15 mouse cellular contexts compared by ENCODE assay signal in the genomic region with DNA sequence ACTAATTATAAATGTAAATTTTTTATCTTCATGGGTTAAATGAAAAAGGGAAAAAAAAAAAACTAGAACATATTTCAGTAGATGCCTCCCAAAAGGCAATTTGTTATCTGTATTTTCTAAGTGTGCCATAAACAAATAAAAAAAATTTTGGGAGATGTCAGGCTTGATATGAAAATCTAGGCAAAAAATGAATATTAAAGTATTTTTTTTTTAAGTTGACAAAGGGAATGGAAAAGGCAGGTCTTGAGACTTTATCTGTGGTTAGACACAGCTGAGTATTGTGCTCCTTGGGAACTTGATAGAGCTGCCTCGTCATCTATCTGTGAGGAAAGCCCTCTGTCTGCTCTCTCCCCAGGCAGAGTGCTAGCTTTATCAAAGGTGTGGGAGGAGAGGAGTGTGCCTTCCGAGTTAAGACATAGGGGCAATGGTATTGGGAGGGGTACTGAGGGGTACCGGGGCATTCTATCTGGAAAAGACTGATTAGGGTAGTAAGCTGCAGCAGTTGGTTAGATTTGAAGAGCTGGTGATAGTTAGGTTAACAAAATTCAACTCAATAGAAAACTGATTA. TPM values are rescaled to one million over a fixed set of nuclear protein-coding genes. Genes with fewer than 3 reads are reported as not detected.
DNase-seq lines count a peak whose midpoint lies in the region; ATAC-seq lines count a peak whose summit lies in the region.
"Had no signal": no experiment of that assay in that cellular context is flagged by ENCODE, and none has a peak within 500 bp of the region (broad histone marks: within the 10 kb centered on the region; RNA-seq: fewer than 3 reads in every experiment).

No protein-coding gene starts in this region.

- no peaks in the 10 kb centered on the region for H3K9me3 ChIP-seq in limb, embryonic 11.5 days (ENCODE audit: control insufficient read depth, low read length)
- no peaks in the 10 kb centered on the region for H3K9me3 ChIP-seq in limb, embryonic 10.5 days (replicated peaks)
- no peaks in the 10 kb centered on the region for H3K9me3 ChIP-seq in liver, embryonic 11.5 days (ENCODE audit: control insufficient read depth, low read length)
- H3K9me3 ChIP-seq in stomach, embryonic 15.5 days = no peaks in the 10 kb centered on the region
- H3K9me3 ChIP-seq: hindbrain, embryonic 12.5 days had no signal

- H3K9ac ChIP-seq in limb, embryonic 11.5 days (ENCODE audit: low read length) = no peak overlapping the region
- H3K9ac ChIP-seq in liver, embryonic 11.5 days (ENCODE audit: low read depth, low read length) = no peak overlapping the region
- no peak overlapping the region for H3K9ac ChIP-seq in stomach, embryonic 15.5 days
- H3K9ac ChIP-seq: hindbrain, embryonic 12.5 days had no signal

- DNase-seq in limb, embryonic 11.5 days (ENCODE audit: low spot score) = no peak
- DNase-seq in limb, embryonic 10.5 days (ENCODE audit: low spot score) = no peak
- DNase-seq in c-Kit-negative CD71-positive TER-119-positive erythroid progenitor cells, embryonic 14.5 days (ENCODE audit: low read depth, low spot score) = peak; percentile 75
- DNase-seq in liver, embryonic 11.5 days (ENCODE audit: low spot score) = no peak
- DNase-seq in left cerebral cortex, postnatal 14 days (ENCODE audit: low spot score in 2 of 2) = no peak
- no peak for DNase-seq in layer of hippocampus, adult 9-11 months
- DNase-seq: adrenal gland, postnatal 14 days; cerebellum, adult 18-20 months; embryo, embryonic 11 days; heart, adult 2 months; kidney, adult 9 months; midbrain, embryonic 14.5 days had no signal

- H3K4me3 ChIP-seq in limb, embryonic 11.5 days (ENCODE audit: low read depth, low read length) = no peak overlapping the region
- no peak overlapping the region for H3K4me3 ChIP-seq in limb, embryonic 10.5 days
- H3K4me3 ChIP-seq in liver, embryonic 11.5 days (ENCODE audit: low read depth, low read length) = no peak overlapping the region
- H3K4me3 ChIP-seq in stomach, embryonic 15.5 days (replicated peaks) = no peak overlapping the region
- H3K4me3 ChIP-seq: heart, adult 2 months; hindbrain, embryonic 12.5 days had no signal

- H3K36me3 ChIP-seq in limb, embryonic 11.5 days (ENCODE audit: control insufficient read depth, insufficient read depth, low read length) = no peaks in the 10 kb centered on the region
- H3K36me3 ChIP-seq in limb, embryonic 10.5 days = no peaks in the 10 kb centered on the region
- no peaks in the 10 kb centered on the region for H3K36me3 ChIP-seq in liver, embryonic 11.5 days (ENCODE audit: control insufficient read depth, insufficient read depth, low read length)
- H3K36me3 ChIP-seq in stomach, embryonic 15.5 days = no peaks in the 10 kb centered on the region
- H3K36me3 ChIP-seq: hindbrain, embryonic 12.5 days had no signal

- H3K27ac ChIP-seq in limb, embryonic 11.5 days (replicated peaks; ENCODE audit: low read depth, low read length) = no peak overlapping the region
- H3K27ac ChIP-seq in limb, embryonic 10.5 days = no peak overlapping the region
- H3K27ac ChIP-seq in liver, embryonic 11.5 days (ENCODE audit: low read depth, low read length) = peak overlapping the region; percentile 90
- no peak overlapping the region for H3K27ac ChIP-seq in stomach, embryonic 15.5 days
- H3K27ac ChIP-seq: heart, adult 2 months; hindbrain, embryonic 12.5 days had no signal

- no peaks in the 10 kb centered on the region for H3K4me1 ChIP-seq in limb, embryonic 11.5 days (ENCODE audit: control insufficient read depth, insufficient read depth, low read length)
- no peaks in the 10 kb centered on the region for H3K4me1 ChIP-seq in limb, embryonic 10.5 days
- H3K4me1 ChIP-seq in liver, embryonic 11.5 days (replicated peaks; ENCODE audit: control insufficient read depth, insufficient read depth, low read length) = peaks cover 48% of the 10 kb centered on the region
- H3K4me1 ChIP-seq in stomach, embryonic 15.5 days = peaks cover 3% of the 10 kb centered on the region; the same call in 1 of the 2 replicates
- H3K4me1 ChIP-seq: hindbrain, embryonic 12.5 days had no signal

- no peak overlapping the region for H3K4me2 ChIP-seq in limb, embryonic 11.5 days (ENCODE audit: low read depth, severe bottlenecking)
- H3K4me2 ChIP-seq in liver, embryonic 11.5 days = peak overlapping the region; percentile 47
- no peak overlapping the region for H3K4me2 ChIP-seq in stomach, embryonic 15.5 days
- H3K4me2 ChIP-seq: hindbrain, embryonic 12.5 days had no signal

- H3K27me3 ChIP-seq in limb, embryonic 11.5 days (ENCODE audit: control insufficient read depth, insufficient read depth, low read length) = no peaks in the 10 kb centered on the region
- H3K27me3 ChIP-seq in limb, embryonic 10.5 days (ENCODE audit: low read depth, poor library complexity, severe bottlenecking) = no peaks in the 10 kb centered on the region
- no peaks in the 10 kb centered on the region for H3K27me3 ChIP-seq in liver, embryonic 11.5 days (replicated peaks; ENCODE audit: control insufficient read depth, insufficient read depth, low read length)
- no peaks in the 10 kb centered on the region for H3K27me3 ChIP-seq in stomach, embryonic 15.5 days (replicated peaks)
- H3K27me3 ChIP-seq: hindbrain, embryonic 12.5 days had no signal

- ATAC-seq in limb, embryonic 11.5 days (ENCODE audit: insufficient number of reproducible peaks, low FRiP score, low TSS enrichment, low read depth) = 0 out of 2 replicates have a peak, but pooled peaks have one; percentile 47
- peak; percentile 99 for ATAC-seq in liver, embryonic 11.5 days (replicated peaks; ENCODE audit: low FRiP score)
- ATAC-seq in stomach, embryonic 15.5 days (ENCODE audit: insufficient read depth, low FRiP score, low read depth) = peak; percentile 93
- ATAC-seq: CD4-positive, CD25-positive, alpha-beta regulatory T cell, adult 4 months had no signal

- 71% methylated on average over 3 of the region's 3 CpGs for WGBS in limb, embryonic 11.5 days
- 64% methylated on average over 3 of the region's 3 CpGs for WGBS in limb, embryonic 10.5 days
- 29% methylated on average over 3 of the region's 3 CpGs for WGBS in liver, embryonic 11.5 days
- WGBS in stomach, embryonic 15.5 days = 50% methylated on average over 3 of the region's 3 CpGs

- intact Hi-C loops in left cerebral cortex, postnatal 14 days (cut with DNase I) = no loop called here

RNA-seq across cellular contexts. Expression of gene Ell2, which starts 27.1 kb away (rescaled TPM):
- polyA plus RNA-seq in limb, embryonic 11.5 days (2014; fragmentation: Nextera tagmentation; extraction: Ambion mirVana) = 4.3 and 4.8 TPM in 2 replicates
- polyA plus RNA-seq in limb, embryonic 10.5 days (2016; fragmentation: Nextera tagmentation; extraction: Ambion mirVana) = 4.0 and 4.2 TPM in 2 replicates
- 40.4 and 44.8 TPM in 2 replicates for polyA plus RNA-seq in liver, embryonic 11.5 days (2014; fragmentation: Nextera tagmentation; extraction: Ambion mirVana)
- 12.2 and 14.9 TPM in 2 replicates for polyA plus RNA-seq in stomach, embryonic 15.5 days (2015; fragmentation: Nextera tagmentation; extraction: Ambion mirVana)
- 10 to 100 TPM; 40.3 to 43.0 TPM for total RNA-seq in left cerebral cortex, postnatal 14 days (2021)

Comparison
In these comparisons a context has a peak if more than half of its experiments do, and no peak if none do; other contexts are left out.
1. ATAC-seq: peak in every context shown above with its lines; median percentile 99 in liver, embryonic 11.5 days; 93 in stomach, embryonic 15.5 days; 47 in limb, embryonic 11.5 days.